Mouse (Mus musculus) heart, adult 2 months (tissue): ENCODE measurements around the gene Sh3rf3.

Experiments
- CTCF ChIP-seq: fragments of 200-600 bp; IDR thresholded peaks from 2 replicates; pipeline ENCODE4 v1.8.1; 2022; ENCODE audit warnings: antibody characterized with exemption, mild to moderate bottlenecking, moderate library complexity
- POLR2A ChIP-seq: fragments of 200-500 bp; IDR thresholded peaks from 2 replicates; pipeline ENCODE4 v1.6.1; 2011; ENCODE audit warnings: mild to moderate bottlenecking, low read depth, low read length, control low read depth; ENCODE audit not compliant: insufficient read depth

GRCm38 (mm10) chr10:58885351-58885750 is 72.2 kb downstream of the Sh3rf3 start:
- TF ChIP-seq POLR2A (no peak), CTCF (no peak)
